Mouse (Mus musculus): ENCODE measurements around the gene Rnf207.

Gene Rnf207

GRCm38 (mm10) chr4:152292102-152292765 is 26.6 kb downstream of the Rnf207 start:
- DNase-seq: no peak

GRCm38 (mm10) chr4:152291562-152291961 is 27.2 kb downstream of the Rnf207 start, which contains the start of gene Hes3:
Hes3 (minus strand) TSS chr4:152291662.
- no peak for DNase-seq

GRCm38 (mm10) chr4:152290991-152291390 is 27.8 kb downstream of the Rnf207 start:
- DNase-seq: no peak

- DNase-seq: no peak
These were observed 28.4 kb downstream of the Rnf207 start for GRCm38 (mm10) chr4:152290385-152290784.

GRCm38 (mm10) chr4:152288398-152288945 is 30.3 kb downstream of the Rnf207 start:
- no peak for DNase-seq

- DNase-seq: no peak
These were observed 31.3 kb downstream of the Rnf207 start for GRCm38 (mm10) chr4:152287317-152288120.

- peak; percentile 75 for DNase-seq
These were observed 31.9 kb downstream of the Rnf207 start for GRCm38 (mm10) chr4:152286887-152287286.

GRCm38 (mm10) chr4:152286183-152286582 is 32.6 kb downstream of the Rnf207 start:
- no peak for DNase-seq

- DNase-seq: peak; percentile 51
These were observed 33.3 kb downstream of the Rnf207 start for GRCm38 (mm10) chr4:152285505-152285904.

- peak; percentile 87 for DNase-seq
These were observed 35.4 kb downstream of the Rnf207 start for GRCm38 (mm10) chr4:152283186-152283950.

GRCm38 (mm10) chr4:152282721-152283120 is 36.1 kb downstream of the Rnf207 start:
- no peak for DNase-seq

- no peak for DNase-seq
These were observed 37.2 kb downstream of the Rnf207 start for GRCm38 (mm10) chr4:152281601-152282000.

GRCm38 (mm10) chr4:152278986-152279385 is 39.8 kb downstream of the Rnf207 start:
- DNase-seq: no peak

GRCm38 (mm10) chr4:152277916-152278315 is 40.9 kb downstream of the Rnf207 start:
- no peak for DNase-seq

- DNase-seq: no peak
These were observed 42.1 kb downstream of the Rnf207 start for GRCm38 (mm10) chr4:152276389-152277347.

- DNase-seq: no peak
These were observed 44.1 kb downstream of the Rnf207 start for GRCm38 (mm10) chr4:152274681-152275131.

- no peak for DNase-seq
These were observed 45.1 kb downstream of the Rnf207 start, which contains the start of gene Gpr153 for GRCm38 (mm10) chr4:152273621-152274236. Gpr153 (plus strand) TSS chr4:152274232.

- no peak for DNase-seq
These were observed 45.6 kb downstream of the Rnf207 start for GRCm38 (mm10) chr4:152273191-152273590.

- no peak for DNase-seq
These were observed 46.2 kb downstream of the Rnf207 start for GRCm38 (mm10) chr4:152272449-152273049.

GRCm38 (mm10) chr4:152272006-152272405 is 46.8 kb downstream of the Rnf207 start:
- no peak for DNase-seq

GRCm38 (mm10) chr4:152271334-152271733 is 47.5 kb downstream of the Rnf207 start:
- DNase-seq: no peak
